Mouse (Mus musculus) spleen, postnatal 10 days (tissue): ENCODE results near the gene Olfr1192-ps1.
"Not testable (repeated sequence)": the region's sequence is repeated elsewhere in the genome, so short reads cannot be mapped to it uniquely, and the experiment has no call there.

ENCODE experiments used
- DNase-seq, 2 experiments: peaks; one replicate each; pipeline ENCODE4 v3.0.0; 2021 to 2022; ENCODE audit warnings: low spot score in 2 of 2

Olfr1192-ps1 gene

DNA sequence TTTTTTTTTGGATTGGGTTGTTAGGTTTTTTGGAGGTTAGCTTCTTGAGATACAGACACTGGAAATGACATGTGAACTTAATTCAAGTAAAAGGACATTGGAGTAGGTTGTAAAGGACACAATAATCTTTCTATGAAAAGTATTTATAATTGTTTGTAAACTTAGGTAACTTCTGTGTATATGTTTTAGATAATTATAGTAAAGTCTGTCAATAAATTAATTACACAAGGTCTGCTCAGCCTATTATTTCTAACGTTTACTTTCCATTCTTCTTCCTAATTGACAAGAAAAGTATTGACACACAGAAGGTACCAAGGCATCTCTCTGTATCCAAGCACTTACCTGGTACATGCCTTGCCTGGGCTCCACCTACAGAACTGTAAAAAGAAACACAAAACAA is at the start of gene Olfr1192-ps1:
Gene Olfr1192-ps1 (plus strand): TSS at position 301 of the 400 bp plus-strand sequence.
- DNase-seq, result no peak

DNA sequence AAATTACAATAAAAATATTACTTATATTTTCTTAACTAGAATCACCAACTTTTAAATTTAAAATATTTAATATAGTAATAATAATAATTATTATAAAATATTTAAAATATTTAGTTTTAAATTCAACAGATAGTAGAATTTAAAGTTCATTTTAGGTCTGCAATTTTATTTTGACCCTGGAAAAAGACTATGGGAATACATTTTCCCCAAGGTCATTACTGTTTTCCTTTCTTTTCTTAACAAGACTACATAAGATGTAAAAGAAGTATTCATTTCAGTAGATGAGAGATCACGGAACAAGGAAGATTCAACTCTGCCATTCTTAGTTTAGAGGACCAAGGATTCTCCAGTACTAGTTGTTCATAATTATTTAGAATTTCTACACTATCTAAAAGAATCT is 8.1 kb upstream of the Olfr1192-ps1 start, which contains the start of gene Olfr1191-ps1:
Gene Olfr1191-ps1 (plus strand): TSS at position 301 of the 400 bp plus-strand sequence.
- not testable (repeated sequence) for DNase-seq

DNA sequence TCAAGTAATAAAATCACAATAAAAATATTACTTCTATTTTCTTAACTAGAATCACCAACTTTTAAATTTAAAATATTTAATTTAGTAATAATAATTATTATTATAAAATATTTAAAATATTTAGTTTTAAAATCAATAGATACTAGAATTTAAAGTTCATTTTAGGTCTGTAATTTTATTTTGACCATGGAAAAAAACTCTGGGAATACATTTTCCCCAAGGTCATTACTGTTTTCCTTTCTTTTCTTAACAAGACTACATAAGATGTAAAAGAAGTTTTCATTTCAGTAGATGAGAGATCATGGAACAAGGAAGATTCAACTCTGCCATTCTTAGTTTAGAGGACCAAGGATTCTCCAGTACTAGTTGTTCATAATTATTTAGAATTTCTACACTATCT is 27.0 kb downstream of the Olfr1192-ps1 start, which contains the start of gene Olfr1193:
Gene Olfr1193 (plus strand): TSS at position 301 of the 400 bp plus-strand sequence.
- not testable (repeated sequence) for DNase-seq

DNA sequence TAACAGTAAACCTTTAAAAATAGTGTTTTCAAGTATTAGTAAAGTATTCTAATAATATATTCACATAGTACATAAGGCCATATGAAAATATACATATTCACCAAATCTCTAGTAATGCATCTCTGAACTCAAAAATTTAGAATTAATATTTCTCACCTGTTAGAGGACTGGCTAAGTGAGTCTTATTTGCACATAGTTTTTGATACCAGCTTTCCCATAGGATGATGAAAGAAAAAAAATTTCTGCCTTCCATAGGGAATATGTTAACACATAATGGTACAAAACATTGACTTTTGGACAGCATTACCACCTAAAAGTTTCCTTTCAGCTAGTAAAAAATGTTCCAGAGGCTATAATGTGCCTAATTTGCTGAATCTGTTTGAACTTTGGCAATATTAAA is 40.8 kb downstream of the Olfr1192-ps1 start, which contains the start of gene Olfr1195:
Gene Olfr1195 (minus strand): TSS at position 101 of the 400 bp plus-strand sequence.
- DNase-seq, result no peak

DNA sequence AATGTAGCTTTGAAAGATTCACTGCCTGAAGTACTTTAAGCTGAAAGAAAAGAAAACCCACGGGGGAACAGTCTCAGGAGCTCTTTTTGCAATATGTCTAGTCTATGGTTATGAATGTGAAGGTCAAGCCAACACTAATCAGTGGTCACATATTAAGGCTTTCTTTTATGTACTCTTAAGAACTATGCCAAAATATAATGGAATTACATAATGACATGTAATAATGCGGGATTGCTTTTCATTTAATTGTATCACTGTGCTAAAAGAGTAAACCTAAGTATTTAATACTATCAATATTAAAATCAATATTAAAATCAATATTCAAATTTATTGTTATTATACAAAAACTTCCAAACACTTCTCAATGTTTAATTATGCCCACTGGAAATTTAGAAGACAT is 56.2 kb downstream of the Olfr1192-ps1 start, which contains the start of gene Olfr1196:
Gene Olfr1196 (minus strand): TSS at position 101 of the 400 bp plus-strand sequence.
- DNase-seq, result no peak
